Mouse (Mus musculus) bone marrow, adult 2 months (tissue): Measurements from ENCODE around the gene Atr. TPM values are rescaled to one million over a fixed set of nuclear protein-coding genes. Genes with fewer than 3 reads are reported as not detected.

ENCODE experiments used
- H3K27ac ChIP-seq: fragments of 200-500 bp; 2 replicates; pipeline ENCODE4 v1.5.1; 2012; ENCODE audit warnings: low read depth, mild to moderate bottlenecking, control low read depth, inconsistent platforms, low read length; ENCODE audit not compliant: control insufficient read depth, poor library complexity, insufficient read depth
- H3K4me1 ChIP-seq: fragments of 200-500 bp; 2 replicates; pipeline ENCODE4 v1.6.1; 2011; ENCODE audit warnings: low read length; ENCODE audit not compliant: control insufficient read depth, insufficient read depth
- H3K4me3 ChIP-seq: fragments of 200-500 bp; replicated peaks from 2 replicates; pipeline ENCODE3; 2011; ENCODE audit warnings: mild to moderate bottlenecking, low read depth, low read length, control low read depth; ENCODE audit not compliant: control insufficient read depth
- CTCF ChIP-seq: fragments of 200-500 bp; IDR thresholded peaks from 2 replicates; pipeline ENCODE4 v1.5.1; 2011; ENCODE audit warnings: low read length, control low read depth; ENCODE audit not compliant: control insufficient read depth, insufficient read depth
- POLR2A ChIP-seq: fragments of 200-500 bp; IDR thresholded peaks from 2 replicates; pipeline ENCODE4 v1.6.1; 2011; ENCODE audit warnings: low read depth, mild to moderate bottlenecking, control low read depth, low read length, borderline replicate concordance; ENCODE audit not compliant: control insufficient read depth
- WGBS: fragments of 180-500 bp; shearing (Covaris S2); methylation state at CpG from one replicate; pipeline ENCODE4 v1.1.7; 2018; 5-methylcytosine and 5-hydroxymethylcytosine counted together
- polyA plus RNA-seq: library from polyadenylated mRNA; stranded (reverse); fragments of >200 nt; gene quantifications from 2 replicates; pipeline ENCODE4 v1.2.4, GENCODE M21; 2011; ENCODE audit warnings: low replicate concordance; ENCODE audit not compliant: missing spikeins, insufficient read depth, insufficient read length

Atr gene
- polyA plus RNA-seq, 1 experiment, result 7.5 TPM

DNA sequence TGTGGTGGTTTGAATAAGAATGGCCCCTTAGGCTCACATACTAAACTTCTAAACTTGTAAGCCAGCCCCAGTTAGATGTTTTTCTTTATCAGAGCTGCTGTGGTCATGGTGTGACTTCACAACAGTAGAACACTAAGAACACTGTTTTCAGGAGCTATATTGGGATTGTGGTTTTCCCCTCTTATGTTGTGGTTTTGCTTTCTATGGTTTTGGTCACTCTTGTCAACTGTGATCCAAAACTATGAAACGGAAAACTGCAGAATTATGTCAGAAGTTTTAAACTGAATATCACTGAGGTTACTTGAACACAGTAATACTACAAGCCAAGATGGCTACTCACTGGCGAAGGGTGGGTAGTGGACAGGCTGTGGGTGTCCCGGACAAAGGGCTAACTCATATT is 24.6 kb upstream of the Atr start:
- TF ChIP-seq CTCF, result no peak
- TF ChIP-seq POLR2A, result no peak
- 29% methylated on average over 3 of the region's 3 CpGs for WGBS
- Histone ChIP-seq H3K4me3 (no peak overlapping the region), H3K4me1 (no peaks in the 10 kb centered on the region), H3K27ac (no peak overlapping the region)

DNA sequence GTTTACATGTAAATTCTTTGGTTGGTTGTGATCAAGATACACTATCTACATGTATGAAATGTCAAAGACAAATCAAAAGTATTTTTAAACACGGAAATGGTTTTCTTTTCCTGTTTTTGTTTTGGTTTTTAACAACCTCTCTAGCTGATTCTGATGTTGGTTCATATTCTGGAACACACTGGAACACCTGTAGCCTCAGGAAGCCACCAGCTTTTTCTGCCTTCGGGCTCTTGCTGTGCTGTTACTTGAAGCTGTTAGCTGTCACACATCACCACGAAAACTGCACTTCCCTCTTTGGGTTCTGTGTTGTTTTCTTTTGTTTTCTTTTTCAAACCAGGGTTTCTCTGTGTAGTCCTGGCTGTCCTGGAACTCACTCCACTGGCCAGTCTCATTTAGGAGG is 22.6 kb upstream of the Atr start:
- Histone ChIP-seq H3K27ac (no peak overlapping the region), H3K4me1 (no peaks in the 10 kb centered on the region), H3K4me3 (no peak overlapping the region)
- WGBS, result 2% methylated on average over 3 of the region's 3 CpGs
- TF ChIP-seq POLR2A (no peak), CTCF (no peak)

DNA sequence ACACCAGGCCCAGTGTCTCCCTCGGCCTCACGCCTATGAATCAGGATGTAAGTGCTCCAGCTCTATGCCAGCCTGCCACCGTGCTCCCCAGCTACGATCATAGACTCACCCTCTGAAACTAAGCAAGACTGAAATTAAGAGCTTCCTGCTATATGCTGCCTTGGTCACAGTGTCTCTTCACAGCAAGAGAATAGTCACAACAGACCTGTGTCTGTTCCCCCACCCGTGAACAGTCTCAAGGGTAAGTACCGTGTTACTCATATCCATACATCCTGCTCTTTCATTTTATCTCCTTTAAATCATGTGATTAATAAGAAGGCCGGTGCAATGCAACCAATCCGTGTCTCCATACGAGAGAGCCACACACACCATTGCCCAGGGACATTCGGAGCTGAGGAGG is 21.7 kb upstream of the Atr start:
- no peaks in the 10 kb centered on the region for H3K4me1 ChIP-seq
- H3K4me3 ChIP-seq, result no peak overlapping the region
- TF ChIP-seq CTCF (no peak), POLR2A (no peak)
- H3K27ac ChIP-seq, result no peak overlapping the region
- WGBS, result 56% methylated on average over 10 of the region's 10 CpGs

DNA sequence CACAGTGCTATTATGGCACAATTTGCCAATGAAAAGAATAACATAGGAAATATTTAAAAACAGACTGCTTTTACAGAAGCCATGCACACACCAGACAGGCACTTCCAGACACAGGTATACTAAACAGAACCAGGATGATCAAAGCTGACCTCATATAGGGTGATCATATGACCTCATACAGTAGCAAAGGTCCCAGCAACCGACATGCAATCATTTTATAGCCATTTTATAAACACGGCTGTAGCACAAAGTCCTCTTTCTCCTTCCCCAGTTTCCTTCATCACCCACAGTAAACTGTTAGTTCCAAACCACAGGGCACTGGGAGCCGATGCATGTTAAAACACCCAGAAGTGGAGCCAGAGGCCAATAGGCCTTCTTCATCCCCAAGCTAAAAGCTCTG is 18.0 kb upstream of the Atr start:
- no peak for TF ChIP-seq POLR2A
- no peak for TF ChIP-seq CTCF
- 75% methylated on average over 3 of the region's 3 CpGs for WGBS
- no peak overlapping the region for H3K4me3 ChIP-seq
- no peaks in the 10 kb centered on the region for H3K4me1 ChIP-seq
- no peak overlapping the region for H3K27ac ChIP-seq

DNA sequence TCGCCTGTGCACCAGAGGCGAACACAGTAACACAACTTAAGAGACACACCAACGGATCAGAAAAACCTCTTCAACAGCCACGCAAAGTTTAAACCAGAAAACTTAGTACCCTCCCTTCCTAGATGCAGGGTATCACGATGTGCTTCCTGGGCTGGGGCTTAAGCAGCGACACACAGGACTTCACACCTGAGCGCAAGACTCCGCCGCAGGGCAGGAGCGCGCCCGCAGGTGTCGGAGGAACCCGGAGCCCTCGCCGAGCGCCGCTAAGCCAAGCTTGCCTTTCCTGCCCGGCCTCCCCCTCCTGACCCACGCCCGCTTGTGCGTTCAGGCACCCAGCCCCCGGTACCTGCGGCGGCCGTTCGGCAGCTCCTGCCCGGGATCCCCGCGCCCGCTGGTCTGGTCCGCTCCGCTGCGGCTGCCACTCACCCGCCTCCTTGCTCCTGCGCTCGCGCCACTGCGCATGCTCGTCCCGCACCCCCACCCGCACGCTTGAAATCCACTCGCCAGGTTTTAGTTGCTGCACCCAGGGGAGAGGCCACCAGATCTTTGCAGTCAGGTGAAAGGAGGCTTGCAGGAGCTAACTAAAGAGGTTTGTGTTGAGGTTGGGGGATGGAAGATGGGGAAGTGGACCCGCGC is 12.5 kb upstream of the Atr start, which contains the start of gene Pls1:
TSS of gene Pls1 (minus strand) at position 487 of the 636 bp plus-strand sequence.
- WGBS, result 2% methylated on average over 46 of the region's 46 CpGs
- no peak within 1 kb of the TSS for H3K4me3 ChIP-seq
- TF ChIP-seq POLR2A (no peak), CTCF (no peak)
- H3K27ac ChIP-seq, result no peak within 1 kb of the TSS
- H3K4me1 ChIP-seq, result no peaks in the 10 kb centered on the region

DNA sequence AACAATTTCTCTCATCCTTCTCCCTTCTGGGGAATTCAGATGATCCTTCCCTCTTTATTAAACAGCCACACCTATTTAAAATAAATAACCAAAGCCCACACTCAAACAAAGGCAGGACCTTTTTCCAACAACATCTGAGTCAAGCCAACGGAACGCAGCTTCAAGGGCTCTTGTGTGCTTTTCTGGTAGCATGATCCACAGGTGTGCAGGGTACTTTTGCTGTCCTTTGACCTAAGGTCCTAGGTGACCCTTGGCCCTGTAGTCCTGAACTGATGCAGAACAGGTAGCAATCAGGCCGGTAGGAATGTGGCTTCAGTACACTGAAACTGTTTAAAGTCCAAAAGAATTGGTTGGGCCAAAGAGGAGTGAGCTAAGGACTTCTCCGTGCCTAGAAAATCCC is 11.7 kb upstream of the Atr start:
- H3K4me3 ChIP-seq, result no peak overlapping the region
- H3K27ac ChIP-seq, result no peak overlapping the region
- WGBS, result 78% methylated on average over 4 of the region's 4 CpGs
- no peaks in the 10 kb centered on the region for H3K4me1 ChIP-seq
- TF ChIP-seq POLR2A, result no peak
- no peak for TF ChIP-seq CTCF

DNA sequence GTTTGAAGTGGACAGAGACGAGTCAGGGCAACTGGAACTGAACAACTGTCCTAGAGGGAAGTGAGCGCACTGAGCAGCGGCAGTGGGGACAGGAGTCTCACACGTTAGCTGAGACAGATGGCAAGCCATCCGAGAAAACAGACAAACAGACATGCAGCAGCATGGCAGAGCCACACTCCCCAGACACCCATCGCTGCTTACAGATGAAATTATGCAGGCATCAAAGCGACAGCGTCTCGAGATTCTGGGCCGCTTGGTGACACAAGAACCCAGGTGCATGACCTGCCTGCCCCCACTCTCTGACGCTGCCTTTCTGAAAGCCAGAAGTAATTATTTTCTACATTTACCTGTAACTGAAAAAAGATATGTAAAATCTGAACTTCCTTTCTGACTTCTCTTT is 5.7 kb upstream of the Atr start:
- no peaks in the 10 kb centered on the region; the same call in 1 of the 2 replicates for H3K4me1 ChIP-seq
- no peak overlapping the region for H3K27ac ChIP-seq
- TF ChIP-seq POLR2A (no peak), CTCF (no peak)
- WGBS, result 70% methylated on average over 11 of the region's 11 CpGs
- H3K4me3 ChIP-seq, result no peak overlapping the region

DNA sequence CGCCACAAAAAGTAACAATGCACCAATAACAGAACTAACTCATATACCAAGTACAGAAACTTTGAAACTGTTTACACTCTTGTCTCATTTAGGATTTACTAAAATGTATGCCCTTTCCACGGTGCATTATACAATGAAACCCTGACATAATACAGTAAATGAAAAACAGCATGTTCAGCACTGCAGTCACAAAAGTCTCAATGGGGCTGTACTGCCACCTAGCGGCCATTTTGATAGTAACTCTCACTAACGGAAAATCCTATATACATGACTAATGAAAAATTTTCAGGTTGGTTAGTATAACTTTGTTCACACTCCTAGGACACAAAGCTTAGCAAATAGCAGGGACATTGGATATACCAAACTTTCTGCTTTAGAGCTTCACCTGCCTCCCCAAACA is 4.5 kb upstream of the Atr start:
- H3K4me1 ChIP-seq, result no peaks in the 10 kb centered on the region; the same call in none of the 2 replicates
- no peak for TF ChIP-seq POLR2A
- peak; percentile 21; the same call in 1 of the 2 replicates for TF ChIP-seq CTCF
- 24% methylated on average over 4 of the region's 4 CpGs for WGBS
- H3K27ac ChIP-seq, result no peak overlapping the region
- no peak overlapping the region for H3K4me3 ChIP-seq

DNA sequence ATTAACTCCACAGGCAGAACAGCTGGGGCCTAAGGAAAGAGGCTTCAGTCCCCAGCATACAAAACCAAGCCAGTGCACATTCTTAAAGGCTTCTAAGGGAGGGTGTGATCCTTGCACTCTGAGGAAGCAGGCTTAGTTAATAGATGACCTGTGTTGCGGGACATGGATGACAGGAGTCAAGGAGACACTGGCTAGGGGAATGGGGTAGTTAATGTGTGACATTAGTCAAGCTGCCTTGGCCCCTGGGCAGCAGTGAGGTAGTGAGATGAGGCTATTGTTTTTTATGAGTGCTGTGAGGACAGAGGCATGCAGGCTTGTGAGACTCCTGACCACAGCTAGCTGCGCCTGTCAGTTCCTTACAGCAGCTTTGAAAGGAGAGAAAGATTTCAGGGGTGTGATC is 2.5 kb upstream of the Atr start:
- H3K4me3 ChIP-seq, result no peak overlapping the region
- 80% methylated on average over 2 of the region's 2 CpGs for WGBS
- TF ChIP-seq POLR2A, result no peak
- TF ChIP-seq CTCF, result no peak
- no peak overlapping the region for H3K27ac ChIP-seq
- H3K4me1 ChIP-seq, result no peaks in the 10 kb centered on the region; the same call in none of the 2 replicates

DNA sequence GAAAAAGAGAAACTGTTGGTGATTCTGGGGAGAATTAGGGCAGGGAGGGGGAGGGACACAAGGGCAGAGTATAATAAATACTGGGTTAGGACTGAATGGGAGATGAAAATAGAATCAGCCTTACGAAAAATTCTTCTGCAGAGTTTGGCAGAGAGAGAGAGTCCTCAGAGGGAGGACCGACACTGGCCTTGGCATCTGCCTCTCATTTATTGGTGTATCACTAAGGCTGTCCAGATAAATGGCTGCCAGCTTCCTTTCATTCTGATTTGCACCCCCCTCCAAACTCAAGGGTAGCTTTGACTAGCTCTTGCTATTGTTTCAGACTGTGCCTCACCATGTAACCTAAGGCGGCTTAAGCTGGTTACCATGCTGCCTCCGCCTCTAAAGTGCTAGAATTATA is 1.4 kb upstream of the Atr start:
- Histone ChIP-seq H3K4me3 (no peak overlapping the region), H3K4me1 (no peaks in the 10 kb centered on the region; the same call in none of the 2 replicates), H3K27ac (no peak overlapping the region)
- WGBS, result 86% methylated on average over 4 of the region's 4 CpGs
- TF ChIP-seq POLR2A, result no peak
- no peak for TF ChIP-seq CTCF
